Mouse (Mus musculus): Measurements from ENCODE around the gene Tbc1d10b.
"Not testable (repeated sequence)": the region's sequence is repeated elsewhere in the genome, so short reads cannot be mapped to it uniquely, and the experiment has no call there.

Tbc1d10b gene

GRCm38 (mm10) chr7:127208295-127208552 lies at the start of gene Tbc1d10b:
Gene Tbc1d10b (minus strand): TSS chr7:127208468.
- no peak for DNase-seq

GRCm38 (mm10) chr7:127256518-127256917 lies 48.2 kb upstream of the Tbc1d10b start:
- DNase-seq: no peak

DNA sequence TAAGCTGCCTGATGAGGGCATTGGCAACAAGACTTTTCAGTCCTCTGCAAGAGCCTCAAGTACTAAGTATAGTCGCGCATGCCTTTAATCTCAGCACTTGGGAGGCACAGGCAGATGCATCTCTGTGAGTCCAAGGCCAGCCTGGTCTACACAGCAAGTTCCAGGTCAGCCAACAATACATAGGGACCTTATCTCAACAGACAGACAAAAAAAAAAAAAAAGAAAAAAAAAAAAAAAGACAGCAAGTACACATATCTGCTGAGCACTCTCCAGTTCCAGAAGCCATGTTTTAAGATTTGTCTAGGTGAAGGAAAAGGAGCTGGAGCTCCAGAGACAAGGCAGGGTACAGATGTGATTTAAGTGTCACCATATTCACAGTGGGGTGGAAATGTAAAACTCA lies 47.7 kb upstream of the Tbc1d10b start:
- no peak for DNase-seq

DNA sequence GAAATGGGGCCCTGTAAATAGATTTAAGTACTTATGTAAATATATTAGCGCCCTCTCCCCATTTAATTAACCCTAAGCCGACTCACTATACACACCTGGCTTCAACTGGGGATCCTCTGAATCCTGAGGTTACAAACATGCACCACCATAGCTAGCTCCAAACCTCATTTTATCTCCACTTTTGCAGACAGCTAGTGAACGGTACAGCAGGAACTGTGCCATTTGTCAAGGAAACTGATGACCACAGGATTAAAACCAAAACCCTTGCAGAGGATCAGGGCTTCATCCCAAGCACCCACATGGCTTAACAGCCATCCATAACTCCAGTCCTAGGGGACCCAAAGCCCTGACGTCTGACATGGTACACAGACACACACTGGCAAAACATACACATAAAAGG lies 46.7 kb upstream of the Tbc1d10b start:
- no peak for DNase-seq

DNA sequence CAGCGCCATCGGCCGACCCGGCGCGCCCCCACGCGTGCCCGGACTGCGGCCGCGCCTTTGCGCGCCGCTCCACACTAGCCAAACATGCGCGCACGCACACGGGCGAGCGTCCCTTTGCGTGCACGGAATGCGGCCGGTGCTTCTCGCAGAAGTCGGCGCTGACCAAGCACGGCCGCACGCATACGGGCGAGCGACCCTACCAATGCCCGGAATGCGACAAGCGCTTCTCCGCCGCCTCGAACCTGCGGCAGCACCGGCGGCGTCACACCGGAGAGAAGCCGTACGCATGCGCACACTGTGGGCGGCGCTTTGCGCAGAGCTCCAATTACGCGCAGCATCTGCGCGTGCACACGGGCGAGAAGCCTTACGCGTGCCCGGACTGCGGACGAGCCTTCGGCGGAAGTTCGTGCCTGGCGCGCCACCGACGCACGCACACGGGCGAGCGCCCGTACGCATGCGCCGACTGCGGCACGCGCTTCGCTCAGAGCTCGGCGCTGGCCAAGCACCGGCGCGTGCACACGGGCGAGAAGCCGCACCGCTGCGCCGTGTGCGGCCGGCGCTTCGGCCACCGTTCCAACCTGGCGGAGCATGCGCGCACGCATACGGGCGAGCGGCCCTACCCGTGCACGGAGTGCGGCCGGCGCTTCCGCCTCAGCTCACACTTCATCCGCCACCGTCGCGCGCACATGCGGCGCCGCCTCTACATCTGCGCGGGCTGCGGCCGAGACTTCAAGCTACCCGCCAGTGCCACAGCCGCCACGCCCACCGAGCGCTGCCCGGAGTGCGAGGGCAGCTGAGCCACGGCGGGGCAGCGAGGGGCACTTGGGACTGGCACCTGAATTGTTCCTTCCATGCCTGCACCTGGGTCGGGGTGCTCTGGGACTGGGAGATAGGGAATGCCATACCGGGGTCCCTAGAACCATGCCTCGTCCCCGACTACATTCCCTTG lies 45.8 kb upstream of the Tbc1d10b start:
- peak; percentile 97 for DNase-seq

DNA sequence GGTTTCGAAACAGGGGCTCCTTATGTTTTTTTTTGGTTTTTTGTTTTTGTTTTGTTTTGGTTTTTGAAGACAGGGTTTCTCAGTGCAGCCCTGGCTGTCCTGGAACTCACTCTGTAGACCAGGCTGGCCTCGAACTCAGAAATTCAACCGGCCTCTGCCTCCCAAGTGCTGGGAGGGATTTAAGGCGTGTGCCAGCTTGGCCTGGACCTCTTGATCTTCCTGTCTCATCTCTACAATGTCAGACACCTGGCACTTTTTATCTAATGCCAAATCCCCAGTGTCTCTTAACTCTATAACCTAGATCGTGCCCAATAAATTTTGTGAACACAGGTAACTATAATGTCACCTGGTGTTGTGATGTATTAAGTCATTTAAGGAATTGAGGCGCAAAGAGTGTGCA lies 45.1 kb upstream of the Tbc1d10b start:
- DNase-seq: no peak

DNA sequence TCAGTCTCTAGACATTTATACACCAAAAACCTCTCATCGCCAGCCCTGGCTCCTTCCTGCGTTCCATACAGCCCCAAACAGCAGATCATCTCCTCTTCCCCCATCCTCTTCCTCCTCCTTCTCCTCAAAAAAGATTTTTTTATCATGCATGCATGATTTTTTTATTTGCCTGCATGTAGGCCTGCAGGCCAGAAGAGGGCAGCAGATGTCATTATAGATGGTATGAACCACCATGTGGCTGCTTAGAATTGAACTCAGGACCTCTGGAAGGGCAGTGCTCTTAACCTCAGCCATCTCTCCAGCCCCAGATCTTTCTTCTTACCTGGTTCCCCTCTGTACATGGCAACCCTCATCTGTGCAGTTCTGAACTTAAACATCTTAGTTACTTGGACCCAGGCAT lies 44.1 kb upstream of the Tbc1d10b start:
- peak; percentile 60 for DNase-seq

DNA sequence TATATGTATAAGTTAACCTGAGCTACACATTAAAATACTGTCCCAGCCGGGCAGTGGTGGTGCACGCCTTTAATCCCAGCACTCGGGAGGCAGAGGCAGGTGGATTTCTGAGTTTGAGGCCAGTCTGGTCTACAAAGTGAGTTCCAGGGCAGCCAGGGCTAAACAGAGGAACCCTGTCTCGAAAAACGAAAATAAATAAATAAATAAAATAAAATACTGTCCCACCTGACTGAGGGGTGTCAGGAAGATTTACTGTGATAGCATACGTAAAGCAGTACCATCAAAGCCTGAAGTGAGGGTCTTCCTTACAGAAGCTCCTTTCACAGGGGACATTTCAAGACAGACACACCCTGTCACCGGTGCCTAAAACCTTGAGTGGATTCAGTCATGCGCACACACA lies 42.2 kb upstream of the Tbc1d10b start:
- not testable (repeated sequence) for DNase-seq

DNA sequence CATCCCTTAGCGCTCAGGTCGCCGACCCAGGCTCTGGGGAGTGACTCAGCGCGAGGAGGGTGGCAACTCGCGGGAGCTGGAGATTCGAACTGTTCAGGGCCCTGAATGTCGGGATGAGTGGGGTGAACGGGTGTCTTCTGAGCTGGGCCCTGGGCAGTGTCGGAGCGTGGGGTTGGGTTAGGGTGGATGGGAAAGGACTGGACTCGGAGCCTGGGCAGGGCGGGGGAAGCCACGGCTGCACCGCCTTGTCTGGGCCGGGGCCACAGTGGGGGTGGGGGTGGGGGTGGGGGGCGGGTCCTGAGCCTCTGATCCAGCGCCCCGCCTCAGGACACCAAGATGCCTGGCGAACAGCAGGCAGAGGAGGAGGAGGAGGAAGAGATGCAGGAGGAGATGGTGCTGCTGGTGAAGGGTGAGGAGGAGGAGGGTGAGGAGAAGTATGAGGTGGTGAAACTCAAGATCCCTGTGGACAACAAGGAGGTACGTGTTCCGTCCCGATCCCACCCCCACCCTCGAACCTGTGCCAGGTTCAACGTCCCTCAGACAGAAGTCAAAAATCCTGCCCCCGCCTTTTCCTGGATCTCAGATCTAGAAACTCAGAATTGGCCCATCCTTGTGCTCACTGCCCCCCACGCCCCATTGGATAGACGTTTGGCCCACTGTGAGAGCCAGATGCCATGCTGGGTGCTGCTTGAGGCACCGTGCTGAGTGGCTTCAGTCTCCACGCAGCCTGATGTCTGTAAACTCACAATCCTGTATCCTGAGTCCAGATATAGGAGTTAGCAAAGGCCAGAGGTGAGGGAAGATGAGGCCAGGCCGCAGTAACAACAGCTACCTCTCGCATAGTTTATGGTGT lies 36.6 kb upstream of the Tbc1d10b start:
- DNase-seq: no peak

DNA sequence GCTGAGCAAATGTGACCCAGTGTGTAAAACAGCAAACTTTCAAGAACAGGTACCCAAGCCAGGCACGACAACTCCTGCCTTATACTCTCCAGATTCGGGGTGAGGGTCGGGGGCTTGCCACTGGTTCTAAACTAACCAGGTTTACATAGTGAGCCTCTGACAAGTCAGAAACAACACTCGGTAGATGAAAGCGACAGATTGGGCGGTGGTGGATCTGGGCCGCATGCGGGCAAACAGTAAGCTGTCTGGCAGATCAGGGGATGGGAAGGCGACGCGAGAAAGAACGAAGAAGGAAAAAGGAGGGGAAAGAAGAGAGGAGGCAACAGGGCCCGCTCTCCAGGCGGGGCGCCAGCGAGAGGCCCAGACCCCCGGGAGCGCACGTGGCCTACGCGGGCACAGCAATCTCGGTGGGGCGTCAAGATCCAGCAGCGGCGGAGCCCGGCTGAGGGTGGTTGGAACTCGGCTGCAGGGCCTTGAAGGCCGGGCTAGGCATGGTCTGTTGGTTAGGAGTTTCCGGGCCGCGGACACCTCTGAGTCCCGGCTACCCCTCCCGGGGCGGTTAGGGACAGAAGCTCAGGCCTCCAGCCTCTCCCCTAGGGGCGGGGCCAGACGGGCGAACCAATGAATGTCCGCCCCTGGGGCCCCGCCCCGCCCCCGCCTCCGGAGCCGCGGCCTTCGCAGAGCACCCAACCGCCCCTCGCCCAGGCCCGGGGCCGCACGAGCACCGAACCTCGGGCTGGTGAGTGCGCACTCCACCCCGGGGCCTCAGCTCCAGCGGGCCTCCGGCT lies 35.8 kb upstream of the Tbc1d10b start, which contains the start of gene Zfp771:
TSS of gene Zfp771 (plus strand) at position 405 of the 788 bp plus-strand sequence.
- peak; percentile 95 for DNase-seq

DNA sequence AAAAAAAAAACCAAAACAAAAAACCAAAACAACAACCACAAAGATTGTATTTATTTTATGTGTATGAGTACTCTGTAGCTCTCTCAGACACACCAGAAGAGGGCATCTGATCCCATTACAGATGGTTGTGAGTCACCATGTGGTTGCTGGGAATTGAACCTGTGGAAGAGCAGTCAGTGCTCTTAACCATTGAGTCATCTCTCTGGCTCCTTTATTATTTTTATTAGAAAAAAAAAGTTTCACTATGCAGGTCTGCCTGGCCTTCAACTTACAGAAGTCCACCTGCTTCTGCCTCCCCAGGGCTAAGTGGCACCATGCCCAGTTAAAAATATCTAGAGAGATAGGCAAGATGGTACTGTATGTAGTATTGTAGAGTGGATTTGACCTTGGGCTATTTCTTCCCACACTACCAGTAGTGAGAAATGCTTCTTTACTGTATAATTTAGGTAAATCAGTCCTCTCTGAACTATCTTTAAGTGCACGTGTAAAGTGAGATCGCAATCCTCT lies 35.1 kb upstream of the Tbc1d10b start:
- no peak for DNase-seq

DNA sequence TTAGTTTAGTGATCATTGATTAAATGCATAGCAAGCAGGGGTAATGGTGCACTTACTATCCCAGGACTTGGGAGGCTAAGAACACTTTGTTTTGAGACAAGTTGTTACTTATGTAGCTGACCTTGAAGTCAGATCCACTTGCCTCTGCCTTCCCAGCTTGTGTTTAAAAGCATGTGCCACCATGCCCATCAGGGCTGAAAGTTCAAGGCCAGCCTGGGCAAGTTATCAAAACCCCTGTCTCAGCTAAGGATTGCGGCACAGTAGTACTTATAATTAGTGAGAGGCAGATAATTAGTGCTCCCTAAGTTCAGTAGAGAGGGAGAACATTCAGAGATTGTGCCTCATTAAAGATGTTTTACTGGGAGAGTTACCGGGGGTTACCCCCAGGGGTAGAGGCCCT lies 26.5 kb upstream of the Tbc1d10b start:
- DNase-seq: no peak

DNA sequence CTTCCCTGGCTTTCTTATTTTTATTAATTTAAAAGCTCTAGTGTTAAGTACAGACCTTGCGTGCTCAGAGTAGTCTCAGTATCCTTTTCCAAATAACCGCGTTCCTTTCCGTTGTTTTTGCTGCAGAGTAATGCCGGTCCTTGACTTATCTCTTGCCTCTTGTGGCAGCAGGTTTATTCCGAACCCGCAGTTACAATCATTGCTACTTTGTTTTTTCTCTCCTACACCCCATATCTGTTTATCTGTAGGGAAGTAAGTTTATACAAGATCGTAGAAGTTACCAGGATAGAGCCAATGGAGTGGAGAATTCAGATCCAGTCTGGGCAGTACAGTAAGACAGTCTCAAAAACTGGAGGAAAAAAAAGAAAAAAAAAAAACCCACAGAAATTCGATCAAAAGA lies 25.5 kb upstream of the Tbc1d10b start:
- no peak for DNase-seq

GRCm38 (mm10) chr7:127233368-127233749 lies 25.1 kb upstream of the Tbc1d10b start:
- DNase-seq: no peak

- peak; percentile 89 for DNase-seq
These were observed 24.5 kb upstream of the Tbc1d10b start, which contains the start of the genes Zfp553 and Sept1 for GRCm38 (mm10) chr7:127232622-127233367. Gene Zfp553 (plus strand): TSS chr7:127233061. Gene Sept1 (minus strand): TSS chr7:127233130.

DNA sequence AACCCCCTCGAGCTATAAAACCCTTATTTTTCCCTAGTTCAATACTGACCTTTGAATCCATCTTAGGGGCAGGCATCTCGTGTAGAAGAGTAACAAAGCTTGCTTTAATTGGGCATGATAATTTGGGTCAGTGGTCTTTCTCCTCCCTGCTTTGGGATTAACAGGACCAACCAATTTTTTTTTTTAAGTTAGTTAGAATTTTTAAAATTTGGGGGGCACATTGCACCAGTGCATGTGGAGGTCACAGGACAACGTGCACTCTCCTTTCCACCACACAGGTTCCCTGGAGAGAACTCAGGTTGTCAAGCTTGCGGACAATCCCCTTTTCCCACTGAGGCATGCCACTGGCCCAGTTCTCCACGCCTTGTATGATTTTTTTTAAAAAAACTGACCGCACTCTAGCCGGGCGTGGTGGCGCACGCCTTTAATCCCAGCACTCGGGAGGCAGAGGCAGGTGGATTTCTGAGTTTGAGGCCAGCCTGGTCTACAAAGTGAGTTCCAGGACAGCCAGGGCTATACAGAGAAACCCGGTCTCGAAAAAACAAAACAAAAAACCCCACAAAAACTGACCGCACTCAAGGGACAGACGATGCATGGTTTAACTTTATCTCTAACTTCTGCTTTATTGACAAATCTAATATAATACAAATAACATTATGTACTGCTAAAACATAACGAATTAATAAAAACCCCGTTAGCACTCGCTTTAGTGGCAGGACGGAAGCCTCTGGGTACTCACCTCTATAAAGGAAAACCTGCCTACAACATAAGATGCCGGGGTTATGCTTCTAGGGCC lies 23.8 kb upstream of the Tbc1d10b start:
- no peak for DNase-seq

DNA sequence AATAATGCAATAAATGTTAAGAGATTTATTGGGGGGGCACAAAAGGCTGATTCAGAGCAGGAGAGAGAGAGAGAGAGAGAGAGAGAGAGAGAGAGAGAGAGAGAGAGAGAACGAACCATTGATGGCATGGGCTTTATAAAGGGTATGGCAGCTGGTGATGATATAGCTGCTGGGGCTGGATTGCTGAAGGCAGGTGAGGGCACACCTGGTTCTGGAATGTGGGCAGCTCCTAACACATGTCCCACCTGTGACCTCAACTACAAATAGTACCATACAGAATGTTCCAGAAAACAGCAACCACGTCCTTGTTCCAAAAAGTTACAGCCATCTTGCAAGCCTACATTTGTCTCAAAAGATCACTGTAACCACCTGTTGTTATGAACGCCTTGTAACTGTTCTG lies 23.1 kb upstream of the Tbc1d10b start:
- DNase-seq: peak; percentile 28

GRCm38 (mm10) chr7:127228615-127229303 lies 20.5 kb upstream of the Tbc1d10b start:
- peak; percentile 93 for DNase-seq

GRCm38 (mm10) chr7:127225147-127225995 lies 17.1 kb upstream of the Tbc1d10b start:
- no peak for DNase-seq

- DNase-seq: no peak
These were observed 16.3 kb upstream of the Tbc1d10b start for GRCm38 (mm10) chr7:127224616-127225015.

All from thymus, postnatal 14 days (tissue).